Mouse (Mus musculus) intestine, embryonic 15.5 days (tissue): ENCODE results near the gene Msh6. TPM values are rescaled to one million over a fixed set of nuclear protein-coding genes. Genes with fewer than 3 reads are reported as not detected.
A peak's percentile ranks its signal among the peaks of the same experiment; 100 is the strongest.
"Not testable (repeated sequence)": the region's sequence is repeated elsewhere in the genome, so short reads cannot be mapped to it uniquely, and the experiment has no call there.

Experiments used
- ATAC-seq: fragments of 200-750 bp; cut with Nextera tagmentation; 2 replicates; pipeline ENCODE4 v1.8.0; 2017; ENCODE audit warnings: moderate TSS enrichment, moderate library complexity
- H3K27ac ChIP-seq: fragments of 300-500 bp; sonication (generic); 2 replicates; pipeline ENCODE4 v1.5.1; 2015; ENCODE audit warnings: mild to moderate bottlenecking, inconsistent platforms
- H3K27me3 ChIP-seq: fragments of 300-500 bp; sonication (generic); replicated peaks from 2 replicates; pipeline ENCODE4 v1.6.1; 2015; ENCODE audit warnings: inconsistent platforms
- H3K36me3 ChIP-seq: fragments of 300-500 bp; sonication (generic); 2 replicates; pipeline ENCODE4 v1.6.1; 2015; ENCODE audit warnings: inconsistent platforms
- H3K4me1 ChIP-seq: fragments of 300-500 bp; sonication (generic); replicated peaks from 2 replicates; pipeline ENCODE4 v1.6.1; 2015; ENCODE audit warnings: inconsistent platforms
- H3K4me2 ChIP-seq: fragments of 300-500 bp; sonication (generic); replicated peaks from 2 replicates; pipeline ENCODE4 v1.6.1; 2015; ENCODE audit warnings: mild to moderate bottlenecking, inconsistent platforms
- H3K4me3 ChIP-seq: fragments of 300-500 bp; sonication (generic); replicated peaks from 2 replicates; pipeline ENCODE4 v1.5.1; 2015; ENCODE audit warnings: inconsistent platforms
- H3K9ac ChIP-seq: fragments of 300-500 bp; sonication (generic); 2 replicates; pipeline ENCODE4 v1.6.1; 2015; ENCODE audit warnings: inconsistent platforms
- H3K9me3 ChIP-seq: fragments of 300-500 bp; sonication (generic); 2 replicates; pipeline ENCODE4 v1.6.1; 2016; ENCODE audit warnings: inconsistent platforms
- WGBS: fragments of 180-500 bp; shearing (Covaris S2); methylation state at CpG from one replicate; pipeline ENCODE4 v1.1.7; 2015; 5-methylcytosine and 5-hydroxymethylcytosine counted together
- polyA plus RNA-seq: library from polyadenylated mRNA; unstranded; fragments of >200 nt; fragmentation: Nextera tagmentation; extraction: Ambion mirVana; gene quantifications from 2 replicates; pipeline ENCODE4 v1.2.1, GENCODE M21; 2015

Msh6 gene
- polyA plus RNA-seq: 42.9 and 45.2 TPM in 2 replicates

- H3K27me3 ChIP-seq: no peaks in the 10 kb centered on the region
- H3K27ac ChIP-seq: peak within 1 kb of the TSS; percentile 89
- peak within 1 kb of the TSS; percentile 98 for H3K4me3 ChIP-seq
- H3K36me3 ChIP-seq: peaks cover 4% of the 10 kb centered on the region; the same call in 1 of the 2 replicates
- WGBS: under 1% methylated on average over 63 of the region's 63 CpGs
- H3K4me1 ChIP-seq: peaks cover 12% of the 10 kb centered on the region; the same call in 1 of the 2 replicates
- H3K9me3 ChIP-seq: no peaks in the 10 kb centered on the region
- H3K9ac ChIP-seq: peak within 1 kb of the TSS; percentile 94
- peak within 1 kb of the TSS; percentile 75 for H3K4me2 ChIP-seq
- peak; percentile 99 for ATAC-seq
These were observed at the start of gene Msh6 for GRCm38 (mm10) chr17:87974629-87975228. Gene Msh6, plus strand, starts transcription at chr17:87975062.

- no peaks in the 10 kb centered on the region; the same call in 1 of the 2 replicates for H3K9me3 ChIP-seq
- WGBS: 76% methylated on average over 10 of the region's 10 CpGs
- ATAC-seq: no peak
These were observed 40.5 kb upstream of the Msh6 start for GRCm38 (mm10) chr17:87934326-87934725.

GRCm38 (mm10) chr17:87934736-87935135, 40.1 kb upstream of the Msh6 start:
- no peak overlapping the region for H3K9ac ChIP-seq
- H3K27ac ChIP-seq: no peak overlapping the region
- H3K4me1 ChIP-seq: no peaks in the 10 kb centered on the region
- no peak for ATAC-seq
- H3K9me3 ChIP-seq: no peaks in the 10 kb centered on the region; the same call in 1 of the 2 replicates
- H3K36me3 ChIP-seq: no peaks in the 10 kb centered on the region
- H3K4me2 ChIP-seq: no peak overlapping the region
- H3K27me3 ChIP-seq: no peaks in the 10 kb centered on the region
- H3K4me3 ChIP-seq: no peak overlapping the region
- WGBS: 83% methylated on average over 8 of the region's 8 CpGs

More at GRCm38 (mm10) chr17:87934326-87934725, 40.5 kb upstream of the Msh6 start:
- no peaks in the 10 kb centered on the region for H3K27me3 ChIP-seq
- no peaks in the 10 kb centered on the region for H3K4me1 ChIP-seq
- no peak overlapping the region for H3K9ac ChIP-seq
- no peaks in the 10 kb centered on the region for H3K36me3 ChIP-seq
- H3K27ac ChIP-seq: no peak overlapping the region
- H3K4me3 ChIP-seq: no peak overlapping the region
- no peak overlapping the region for H3K4me2 ChIP-seq

- Histone ChIP-seq H3K9me3 (no peaks in the 10 kb centered on the region; the same call in 1 of the 2 replicates), H3K27me3 (no peaks in the 10 kb centered on the region), H3K9ac (no peak overlapping the region), H3K27ac (no peak overlapping the region), H3K4me1 (no peaks in the 10 kb centered on the region), H3K4me2 (no peak overlapping the region), H3K36me3 (no peaks in the 10 kb centered on the region), H3K4me3 (no peak overlapping the region)
- 83% methylated on average over 4 of the region's 4 CpGs for WGBS
- ATAC-seq: no peak
These were observed 38.7 kb upstream of the Msh6 start for GRCm38 (mm10) chr17:87936156-87936555.

- peak; percentile 75 for ATAC-seq
- Histone ChIP-seq H3K9me3 (no peaks in the 10 kb centered on the region), H3K4me3 (no peak overlapping the region), H3K4me1 (no peaks in the 10 kb centered on the region), H3K4me2 (no peak overlapping the region), H3K27ac (no peak overlapping the region), H3K27me3 (no peaks in the 10 kb centered on the region), H3K36me3 (no peaks in the 10 kb centered on the region), H3K9ac (no peak overlapping the region)
- 41% methylated on average over 16 of the region's 16 CpGs for WGBS
These were observed 25.8 kb upstream of the Msh6 start for GRCm38 (mm10) chr17:87948965-87949584.

- H3K4me3 ChIP-seq, H3K27me3 ChIP-seq, H3K36me3 ChIP-seq, H3K4me2 ChIP-seq, H3K4me1 ChIP-seq, H3K9ac ChIP-seq, H3K9me3 ChIP-seq, H3K27ac ChIP-seq, ATAC-seq: not testable (repeated sequence)
- 87% methylated on average over 13 of the region's 13 CpGs for WGBS
These were observed 20.2 kb upstream of the Msh6 start for GRCm38 (mm10) chr17:87954618-87955124.

- WGBS: 76% methylated on average over 12 of the region's 12 CpGs
- no peak for ATAC-seq
- Histone ChIP-seq H3K27ac (no peak overlapping the region), H3K4me3 (no peak overlapping the region), H3K4me2 (no peak overlapping the region), H3K27me3 (no peaks in the 10 kb centered on the region), H3K36me3 (no peaks in the 10 kb centered on the region), H3K9ac (no peak overlapping the region), H3K4me1 (no peaks in the 10 kb centered on the region), H3K9me3 (no peaks in the 10 kb centered on the region)
These were observed 17.6 kb upstream of the Msh6 start for GRCm38 (mm10) chr17:87957096-87957840.

GRCm38 (mm10) chr17:87958283-87958682, 16.6 kb upstream of the Msh6 start:
- Histone ChIP-seq H3K4me3 (no peak overlapping the region), H3K4me1 (no peaks in the 10 kb centered on the region), H3K9me3 (no peaks in the 10 kb centered on the region), H3K27me3 (no peaks in the 10 kb centered on the region), H3K27ac (no peak overlapping the region), H3K4me2 (no peak overlapping the region), H3K9ac (no peak overlapping the region), H3K36me3 (no peaks in the 10 kb centered on the region)
- WGBS: 69% methylated on average over 8 of the region's 8 CpGs
- no peak for ATAC-seq

GRCm38 (mm10) chr17:87959406-87959805, 15.5 kb upstream of the Msh6 start:
- not testable (repeated sequence) for H3K27ac ChIP-seq, H3K4me3 ChIP-seq, H3K9ac ChIP-seq, H3K9me3 ChIP-seq, H3K36me3 ChIP-seq, ATAC-seq, H3K27me3 ChIP-seq, H3K4me1 ChIP-seq, H3K4me2 ChIP-seq
- 95% methylated on average over 11 of the region's 11 CpGs for WGBS

GRCm38 (mm10) chr17:87959931-87960330, 14.9 kb upstream of the Msh6 start:
- 90% methylated on average over 5 of the region's 5 CpGs for WGBS
- H3K27me3 ChIP-seq, H3K4me3 ChIP-seq, H3K9ac ChIP-seq, ATAC-seq, H3K27ac ChIP-seq, H3K4me2 ChIP-seq, H3K9me3 ChIP-seq, H3K36me3 ChIP-seq, H3K4me1 ChIP-seq: not testable (repeated sequence)

GRCm38 (mm10) chr17:87963081-87964075, 11.5 kb upstream of the Msh6 start:
- no peak overlapping the region for H3K4me3 ChIP-seq
- ATAC-seq: no peak

More at GRCm38 (mm10) chr17:87963081-87964075, 11.5 kb upstream of the Msh6 start:
- Histone ChIP-seq H3K9me3 (no peaks in the 10 kb centered on the region), H3K9ac (no peak overlapping the region), H3K4me2 (no peak overlapping the region), H3K4me1 (no peaks in the 10 kb centered on the region), H3K36me3 (no peaks in the 10 kb centered on the region), H3K27me3 (no peaks in the 10 kb centered on the region), H3K27ac (no peak overlapping the region)
- 92% methylated on average over 13 of the region's 14 CpGs for WGBS
